ENCODE assay signal across 35 mouse cellular contexts in the genomic region with DNA sequence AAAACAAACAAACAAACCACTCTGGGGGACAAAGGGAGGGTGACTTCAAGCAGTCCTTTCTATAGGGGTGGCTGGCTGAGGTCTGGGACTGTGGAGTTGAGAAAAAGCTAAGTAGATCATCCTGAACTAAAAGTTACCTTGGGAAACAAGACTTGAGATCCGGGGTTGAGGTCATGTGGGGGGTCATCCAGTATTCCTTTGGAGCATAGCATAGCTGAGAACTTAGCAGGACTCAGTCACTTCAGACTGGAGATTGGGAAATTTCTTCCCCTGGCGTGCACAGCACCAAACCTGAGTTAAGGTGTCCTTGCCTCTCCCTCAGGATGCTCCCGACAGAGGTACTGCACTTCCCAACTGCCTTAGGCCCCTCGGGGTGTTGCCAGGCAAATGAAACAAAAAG. TPM values are rescaled to one million over a fixed set of nuclear protein-coding genes. Genes with fewer than 3 reads are reported as not detected.
A peak's percentile ranks its signal among the peaks of the same experiment; 100 is the strongest.
DNase-seq lines count a peak whose midpoint lies in the region; ATAC-seq and TF ChIP-seq lines count a peak whose summit lies in the region.
"Had no signal": no experiment of that assay in that cellular context is flagged by ENCODE, and none has a peak within 500 bp of the region (broad histone marks: within the 10 kb centered on the region; RNA-seq: fewer than 3 reads in every experiment).

No protein-coding gene starts in this region.

- H3K27me3 ChIP-seq in heart, embryonic 10.5 days (ENCODE audit: insufficient read depth, poor library complexity, severe bottlenecking): peaks cover 100% of the 10 kb centered on the region
- peaks cover 100% of the 10 kb centered on the region for H3K27me3 ChIP-seq in midbrain, embryonic 10.5 days (ENCODE audit: low read depth, poor library complexity, severe bottlenecking)
- peaks cover 64% of the 10 kb centered on the region for H3K27me3 ChIP-seq in midbrain, postnatal 0 days (ENCODE audit: insufficient read depth, low read length)
- peaks cover 90% of the 10 kb centered on the region for H3K27me3 ChIP-seq in midbrain, embryonic 13.5 days

- TF ChIP-seq CTCF in midbrain, postnatal 0 days (IDR thresholded peaks at IDR 0.05): no peak

- H3K27ac ChIP-seq in heart, embryonic 10.5 days: no peak overlapping the region
- no peak overlapping the region for H3K27ac ChIP-seq in midbrain, embryonic 10.5 days (replicated peaks)
- no peak overlapping the region for H3K27ac ChIP-seq in midbrain, postnatal 0 days (ENCODE audit: low read depth, low read length)
- no peak overlapping the region for H3K27ac ChIP-seq in midbrain, embryonic 13.5 days
- H3K27ac ChIP-seq: forebrain, embryonic 13.5 days; intestine, embryonic 15.5 days; kidney, postnatal 0 days; liver, embryonic 15.5 days; stomach, embryonic 15.5 days had no signal

- no peaks in the 10 kb centered on the region for H3K9me3 ChIP-seq in heart, embryonic 10.5 days
- H3K9me3 ChIP-seq in midbrain, embryonic 10.5 days (replicated peaks): no peaks in the 10 kb centered on the region
- no peaks in the 10 kb centered on the region for H3K9me3 ChIP-seq in midbrain, postnatal 0 days (ENCODE audit: low read length)
- H3K9me3 ChIP-seq in midbrain, embryonic 13.5 days: no peaks in the 10 kb centered on the region
- H3K9me3 ChIP-seq: forebrain, embryonic 13.5 days; intestine, embryonic 15.5 days; liver, embryonic 15.5 days; stomach, embryonic 15.5 days had no signal

- H3K36me3 ChIP-seq in heart, embryonic 10.5 days: no peaks in the 10 kb centered on the region
- no peaks in the 10 kb centered on the region for H3K36me3 ChIP-seq in midbrain, embryonic 10.5 days
- H3K36me3 ChIP-seq in midbrain, postnatal 0 days (ENCODE audit: insufficient read depth, low read length): no peaks in the 10 kb centered on the region
- no peaks in the 10 kb centered on the region for H3K36me3 ChIP-seq in midbrain, embryonic 13.5 days
- H3K36me3 ChIP-seq: intestine, embryonic 15.5 days; liver, embryonic 15.5 days; stomach, embryonic 15.5 days had no signal

- no peak overlapping the region for H3K4me3 ChIP-seq in heart, embryonic 10.5 days
- H3K4me3 ChIP-seq in midbrain, embryonic 10.5 days: peak overlapping the region; percentile 28; the same call in 1 of the 2 replicates
- H3K4me3 ChIP-seq in midbrain, postnatal 0 days (ENCODE audit: low read depth, low read length): no peak overlapping the region
- no peak overlapping the region for H3K4me3 ChIP-seq in midbrain, embryonic 13.5 days (replicated peaks)
- H3K4me3 ChIP-seq: erythroblast, embryonic 14.5 days; forebrain, embryonic 13.5 days; intestine, embryonic 15.5 days; liver, embryonic 15.5 days had no signal

- ATAC-seq in midbrain, postnatal 0 days (ENCODE audit: low FRiP score): no peak
- ATAC-seq in midbrain, embryonic 13.5 days: no peak
- ATAC-seq: activated CD4-positive, CD25-positive, alpha-beta regulatory T cell, adult 4 months; forebrain, embryonic 13.5 days; hindbrain, embryonic 16.5 days; intestine, embryonic 15.5 days had no signal

- H3K4me1 ChIP-seq in heart, embryonic 10.5 days: peaks cover 22% of the 10 kb centered on the region
- H3K4me1 ChIP-seq in midbrain, embryonic 10.5 days: peaks cover 62% of the 10 kb centered on the region
- H3K4me1 ChIP-seq in midbrain, postnatal 0 days (ENCODE audit: insufficient read depth, low read length): no peaks in the 10 kb centered on the region
- H3K4me1 ChIP-seq in midbrain, embryonic 13.5 days (replicated peaks): peaks cover 27% of the 10 kb centered on the region

- H3K4me2 ChIP-seq in midbrain, postnatal 0 days (ENCODE audit: low read depth, low read length, poor library complexity, severe bottlenecking): no peak overlapping the region
- H3K4me2 ChIP-seq in midbrain, embryonic 13.5 days (replicated peaks): peak overlapping the region; percentile 25
- H3K4me2 ChIP-seq: forebrain, embryonic 13.5 days; intestine, embryonic 15.5 days; liver, embryonic 15.5 days; lung, embryonic 14.5 days had no signal

- 3% methylated on average over 4 of the region's 4 CpGs for WGBS in heart, embryonic 10.5 days
- WGBS in midbrain, embryonic 10.5 days: under 1% methylated on average over 4 of the region's 4 CpGs
- WGBS in midbrain, postnatal 0 days: 1% methylated on average over 4 of the region's 4 CpGs
- 1% methylated on average over 4 of the region's 4 CpGs for WGBS in midbrain, embryonic 13.5 days

- peak; percentile 50 for DNase-seq in embryo, embryonic 10.5 days (ENCODE audit: low spot score)
- DNase-seq in embryo, embryonic 10 days (ENCODE audit: low spot score): no peak
- DNase-seq in heart, embryonic 10.5 days (ENCODE audit: low spot score): peak; percentile 47
- no peak for DNase-seq in heart, adult 18-20 months
- DNase-seq in midbrain, embryonic 10.5 days (ENCODE audit: low spot score): no peak
- no peak for DNase-seq in midbrain, postnatal 0 days (ENCODE audit: low spot score)
- no peak for DNase-seq in layer of hippocampus, adult 9-10 months (ENCODE audit: low spot score)
- DNase-seq: adrenal gland, adult 2 months; adrenal gland, postnatal 36 days; cerebellum, adult 2 months; cerebellum, postnatal 14 days; gastrocnemius, postnatal 25 days; heart, postnatal 14 days; kidney, adult 8-10 months; kidney, postnatal 4 days; layer of hippocampus, postnatal 36 days; left cerebral cortex, postnatal 4 days; liver; lung, embryonic 14.5 days; lung, postnatal 14 days; right cerebral cortex, postnatal 25 days had no signal

- H3K9ac ChIP-seq in midbrain, postnatal 0 days (replicated peaks; ENCODE audit: low read length, poor library complexity, severe bottlenecking): no peak overlapping the region
- no peak overlapping the region for H3K9ac ChIP-seq in midbrain, embryonic 13.5 days (replicated peaks)
- H3K9ac ChIP-seq: forebrain, embryonic 13.5 days; intestine, embryonic 15.5 days; liver, embryonic 15.5 days; lung, embryonic 14.5 days; stomach, embryonic 15.5 days had no signal

RNA-seq across cellular contexts. Expression of gene Onecut1, which starts 9.4 kb away (rescaled TPM):
- polyA plus RNA-seq in heart, embryonic 10.5 days (2016; fragmentation: Nextera tagmentation; extraction: Ambion mirVana): 0.10 and 1.9 TPM in 2 replicates
- not detected for total RNA-seq in heart, adult 18-20 months (2021)
- polyA plus RNA-seq in midbrain, embryonic 10.5 days (2016; fragmentation: Nextera tagmentation; extraction: Ambion mirVana): 10.0 and 13.4 TPM in 2 replicates
- total RNA-seq in midbrain, postnatal 0 days (2014; rRNA removed): 7.5 and 8.4 TPM in 2 replicates
- 3.8 and 5.0 TPM in 2 replicates for polyA plus RNA-seq in midbrain, postnatal 0 days (2015; fragmentation: Nextera tagmentation; extraction: Ambion mirVana)
- 10.4 and 10.7 TPM in 2 replicates for polyA plus RNA-seq in midbrain, embryonic 13.5 days (2015; fragmentation: Nextera tagmentation; extraction: Ambion mirVana)
- total RNA-seq: CH12.LX; gastrocnemius, adult 18-20 months; gastrocnemius, postnatal 25 days; heart, adult 8-10 months; heart, postnatal 14 days; megakaryocyte progenitor cell, adult 5-6 weeks had no signal
- polyA plus RNA-seq: activated CD4-positive, CD25-positive, alpha-beta regulatory T cell, adult 4 months; erythroblast, embryonic 14.5 days; heart, embryonic 14.5 days; kidney, postnatal 0 days; lung, embryonic 14.5 days had no signal

Comparison
In these comparisons a context has a peak if more than half of its experiments do, and no peak if none do; other contexts are left out.
1. DNase-seq: peak in embryo, embryonic 10.5 days (single experiment) and heart, embryonic 10.5 days (single experiment); none in embryo, embryonic 10 days (single experiment), heart, adult 18-20 months (0 of 2), midbrain, embryonic 10.5 days (single experiment), midbrain, postnatal 0 days (single experiment) and layer of hippocampus, adult 9-10 months (single experiment).